Mouse (Mus musculus): ENCODE results near the gene Rtf2. TPM values are rescaled to one million over a fixed set of nuclear protein-coding genes. Genes with fewer than 3 reads are reported as not detected.

The Rtf2 gene
- polyA plus RNA-seq, 1 experiment from 2014 or later, result 87.9 TPM

- ATAC-seq (ENCODE audit: low FRiP score, low read depth), result no peak
- Histone ChIP-seq H3K9me3 (no peaks in the 10 kb centered on the region), H3K4me3 (no peak overlapping the region), H3K27ac (replicated peaks) (no peak overlapping the region), H3K36me3 (no peaks in the 10 kb centered on the region), H3K27me3 (no peaks in the 10 kb centered on the region), H3K4me1 (no peaks in the 10 kb centered on the region), H3K4me2 (replicated peaks) (no peak overlapping the region), H3K9ac (replicated peaks) (no peak overlapping the region)
- 47% methylated on average over 3 of the region's 3 CpGs for WGBS
These were observed 58.5 kb downstream of the Rtf2 start for GRCm38 (mm10) chr2:172498823-172499222.

DNA sequence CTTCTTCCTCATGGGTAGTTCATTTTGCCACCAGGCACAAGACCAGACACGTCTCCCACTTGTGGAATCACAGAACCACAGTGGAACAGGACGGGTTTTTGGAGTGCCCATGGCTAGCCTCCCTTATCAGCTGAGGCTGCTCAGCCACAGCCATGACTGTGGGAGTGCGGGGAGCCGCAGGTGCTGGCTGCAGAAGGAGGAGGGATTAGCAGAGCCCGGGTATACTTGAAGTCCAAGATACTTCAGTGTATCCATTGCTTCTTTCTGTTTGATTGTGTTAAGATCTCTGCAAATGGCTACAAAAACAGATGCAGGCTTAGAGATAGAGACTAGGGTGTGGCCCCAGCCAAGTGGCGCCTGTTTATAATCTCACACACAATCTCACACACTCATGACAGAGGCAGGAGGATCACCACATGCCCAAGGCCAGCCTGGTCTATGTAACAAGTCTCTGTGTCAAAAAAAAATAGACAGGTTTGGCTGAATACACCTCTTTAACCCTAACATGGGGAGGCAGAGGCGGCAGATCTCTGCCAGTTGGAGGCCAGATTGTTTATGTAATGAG is 60.5 kb downstream of the Rtf2 start:
- H3K27me3 ChIP-seq, result no peaks in the 10 kb centered on the region
- 57% methylated on average over 7 of the region's 7 CpGs for WGBS

DNA sequence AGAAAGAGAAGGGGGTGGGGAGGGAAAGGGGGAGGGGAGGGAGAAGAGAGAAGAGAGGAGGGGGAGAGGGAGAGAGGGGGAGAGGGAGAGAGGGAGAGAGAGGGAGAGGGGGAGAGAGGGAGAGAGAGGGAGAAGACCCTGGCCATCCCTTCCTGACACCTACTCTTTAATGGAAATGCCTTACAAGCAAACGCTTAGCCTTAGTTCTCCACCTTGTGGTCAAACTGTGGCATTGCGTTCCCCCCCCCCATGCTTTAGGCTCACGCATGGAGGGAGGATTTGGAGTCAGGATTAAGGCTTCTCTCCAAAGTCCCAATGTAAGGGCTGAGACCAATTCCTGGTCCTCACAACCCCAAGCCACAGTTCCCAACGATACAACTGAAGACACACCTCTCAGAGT is 61.0 kb downstream of the Rtf2 start:
- peak; percentile 54; the same call in 1 of the 2 replicates for ATAC-seq (ENCODE audit: low FRiP score, low read depth)
- 0% methylated on average over 4 of the region's 4 CpGs for WGBS
- Histone ChIP-seq H3K9ac (replicated peaks) (no peak overlapping the region), H3K36me3 (no peaks in the 10 kb centered on the region), H3K27me3 (no peaks in the 10 kb centered on the region), H3K27ac (replicated peaks) (no peak overlapping the region), H3K4me3 (no peak overlapping the region), H3K9me3 (no peaks in the 10 kb centered on the region), H3K4me1 (no peaks in the 10 kb centered on the region), H3K4me2 (replicated peaks) (no peak overlapping the region)

More for the DNA sequence above, 60.5 kb downstream of the Rtf2 start:
- Histone ChIP-seq H3K9me3 (no peaks in the 10 kb centered on the region), H3K9ac (replicated peaks) (no peak overlapping the region), H3K27ac (replicated peaks) (no peak overlapping the region), H3K4me2 (replicated peaks) (no peak overlapping the region), H3K36me3 (no peaks in the 10 kb centered on the region), H3K4me3 (no peak overlapping the region), H3K4me1 (no peaks in the 10 kb centered on the region)
- no peak for ATAC-seq (ENCODE audit: low FRiP score, low read depth)

GRCm38 (mm10) chr2:172502168-172502567 is 61.8 kb downstream of the Rtf2 start:
- Histone ChIP-seq H3K36me3 (no peaks in the 10 kb centered on the region), H3K27me3 (no peaks in the 10 kb centered on the region), H3K4me1 (no peaks in the 10 kb centered on the region), H3K4me3 (no peak overlapping the region), H3K9me3 (no peaks in the 10 kb centered on the region), H3K9ac (replicated peaks) (no peak overlapping the region), H3K27ac (replicated peaks) (no peak overlapping the region), H3K4me2 (replicated peaks) (no peak overlapping the region)
- no peak for ATAC-seq (ENCODE audit: low FRiP score, low read depth)
- WGBS, result 79% methylated on average over 14 of the region's 14 CpGs

DNA sequence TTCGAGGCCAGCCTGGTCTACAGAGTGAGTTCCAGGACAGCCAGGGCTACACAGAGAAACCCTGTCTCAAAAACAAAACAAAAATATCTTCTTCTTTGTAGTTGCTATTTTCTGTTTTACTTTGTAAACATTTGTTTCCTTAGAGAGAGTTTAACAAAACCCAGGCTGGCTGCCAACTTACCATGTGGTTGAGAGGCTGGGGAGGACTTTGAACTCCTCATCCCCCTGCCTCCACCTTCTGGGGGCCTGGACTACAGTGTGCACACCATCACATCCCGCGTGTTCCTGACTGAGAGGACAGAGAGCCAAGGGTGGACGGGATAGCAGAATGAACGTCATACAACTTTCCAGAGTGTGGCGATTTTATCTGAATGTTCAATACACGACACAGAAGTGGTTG is 65.8 kb downstream of the Rtf2 start:
- Histone ChIP-seq H3K4me3 (no peak overlapping the region), H3K4me1 (no peaks in the 10 kb centered on the region), H3K27me3 (no peaks in the 10 kb centered on the region), H3K4me2 (replicated peaks) (no peak overlapping the region), H3K9ac (replicated peaks) (no peak overlapping the region), H3K9me3 (no peaks in the 10 kb centered on the region), H3K36me3 (no peaks in the 10 kb centered on the region), H3K27ac (replicated peaks) (no peak overlapping the region)
- no peak for ATAC-seq (ENCODE audit: low FRiP score, low read depth)
- WGBS, result 91% methylated on average over 7 of the region's 7 CpGs

DNA sequence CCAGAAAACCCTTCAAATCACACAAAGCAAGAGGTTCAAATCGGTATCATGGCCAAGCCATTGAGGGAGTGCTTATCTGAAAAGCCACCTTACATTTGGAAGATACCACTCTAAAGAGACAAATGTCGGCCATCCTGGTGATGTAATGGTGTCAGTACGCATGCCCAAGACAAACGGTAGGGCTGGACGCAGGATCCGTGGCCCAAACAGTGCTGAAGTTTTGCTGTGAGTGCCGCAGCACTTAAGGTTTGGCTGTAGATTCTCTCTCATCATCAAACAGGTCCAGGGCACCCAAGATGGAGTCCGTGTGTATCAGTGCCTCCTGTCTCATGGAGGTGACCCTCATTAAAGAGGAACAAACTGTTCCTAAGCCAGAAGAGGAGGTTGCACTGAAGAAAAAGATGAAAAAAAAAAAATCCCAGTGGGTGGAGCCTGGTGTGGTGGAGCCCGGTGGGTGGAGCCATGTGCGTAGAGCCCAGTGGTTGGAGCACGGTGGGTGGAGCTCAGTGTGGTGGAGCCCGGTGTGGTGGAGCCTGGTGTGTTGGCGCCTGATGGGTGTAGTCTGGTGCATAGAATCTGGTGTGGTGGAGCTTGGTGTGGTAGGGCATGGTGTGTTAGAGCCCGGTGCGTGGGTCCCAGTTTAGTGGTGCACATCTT is 69.8 kb downstream of the Rtf2 start:
- no peak for ATAC-seq (ENCODE audit: low FRiP score, low read depth)
- WGBS, result 88% methylated on average over 15 of the region's 15 CpGs
- Histone ChIP-seq H3K27ac (replicated peaks) (no peak overlapping the region), H3K4me2 (replicated peaks) (no peak overlapping the region), H3K4me3 (no peak overlapping the region), H3K27me3 (0 out of 2 replicates have a peak, but pooled peaks cover 13% of the 10 kb centered on the region), H3K4me1 (no peaks in the 10 kb centered on the region), H3K9ac (replicated peaks) (no peak overlapping the region), H3K9me3 (no peaks in the 10 kb centered on the region), H3K36me3 (no peaks in the 10 kb centered on the region)

DNA sequence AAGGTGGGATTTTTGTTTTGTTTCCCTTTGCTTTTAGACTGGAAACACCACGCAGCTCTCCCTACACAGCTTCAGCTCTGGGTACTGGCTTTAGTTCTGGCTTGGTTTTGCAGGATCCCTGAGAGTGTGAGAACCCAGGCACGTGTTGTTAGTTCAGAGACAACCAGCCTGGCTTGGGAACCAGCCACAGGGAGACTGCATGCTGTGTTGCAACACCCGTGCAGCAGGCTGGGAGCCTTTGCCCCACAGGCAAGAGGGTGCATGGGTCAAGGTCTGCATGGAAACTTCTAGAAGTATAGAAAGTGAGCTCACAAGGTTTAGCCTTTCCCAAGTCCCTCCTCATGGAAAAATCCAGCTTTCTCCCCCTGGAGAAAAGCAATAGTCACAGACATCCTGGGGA is 70.5 kb downstream of the Rtf2 start:
- Histone ChIP-seq H3K9ac (replicated peaks) (no peak overlapping the region), H3K4me3 (no peak overlapping the region), H3K4me1 (no peaks in the 10 kb centered on the region), H3K9me3 (no peaks in the 10 kb centered on the region), H3K36me3 (no peaks in the 10 kb centered on the region), H3K27ac (replicated peaks) (no peak overlapping the region), H3K4me2 (replicated peaks) (no peak overlapping the region), H3K27me3 (0 out of 2 replicates have a peak, but pooled peaks cover 17% of the 10 kb centered on the region)
- ATAC-seq (ENCODE audit: low FRiP score, low read depth), result no peak
- 72% methylated on average over 3 of the region's 3 CpGs for WGBS

DNA sequence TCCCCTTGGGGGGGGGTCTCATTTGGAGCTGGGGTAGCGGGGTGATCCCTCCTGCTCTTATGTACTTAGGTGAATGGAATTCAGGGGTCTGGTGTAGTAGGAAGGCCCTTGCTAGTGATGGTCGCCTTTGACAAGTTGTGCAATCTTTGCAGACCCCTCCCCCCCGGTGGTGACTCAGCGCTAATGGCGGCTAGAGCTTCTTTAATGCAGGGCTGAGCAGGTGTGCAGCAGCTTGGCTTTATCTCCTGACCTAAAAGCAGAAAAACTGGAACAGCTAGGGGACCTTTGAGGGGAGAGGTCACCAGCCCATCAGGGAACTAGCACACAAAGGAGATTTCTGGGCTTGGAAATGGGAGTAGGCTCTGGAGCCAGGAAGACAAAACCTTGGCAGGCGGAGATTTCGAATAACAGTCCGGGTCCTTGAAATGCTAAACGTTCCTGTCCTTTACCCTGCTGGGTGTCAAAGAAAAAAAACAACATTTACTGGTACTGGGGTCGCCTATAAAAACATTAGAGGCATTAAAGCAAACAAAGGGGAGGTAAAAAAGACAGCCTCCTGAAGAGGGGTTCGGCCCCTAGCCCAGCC is 76.1 kb downstream of the Rtf2 start:
- H3K36me3 ChIP-seq, result no peaks in the 10 kb centered on the region
- H3K27ac ChIP-seq (replicated peaks), result no peak overlapping the region
- H3K27me3 ChIP-seq, result peaks cover 21% of the 10 kb centered on the region; the same call in 1 of the 2 replicates
- WGBS, result 27% methylated on average over 11 of the region's 11 CpGs
- H3K9me3 ChIP-seq, result no peaks in the 10 kb centered on the region
- H3K4me1 ChIP-seq, result 0 out of 2 replicates have a peak, but pooled peaks cover 2% of the 10 kb centered on the region
- ATAC-seq (ENCODE audit: low FRiP score, low read depth), result no peak
- H3K4me2 ChIP-seq (replicated peaks), result no peak overlapping the region
- H3K9ac ChIP-seq (replicated peaks), result no peak overlapping the region
- no peak overlapping the region for H3K4me3 ChIP-seq

Other genes with a start within 250 kb of the Rtf2 start
- gene Mc3r, start 192.1 kb upstream of the Rtf2 start, polyA plus RNA-seq (2016; fragmentation: Nextera tagmentation; extraction: Ambion mirVana), result not detected in 2 replicates
- gene Fam210b, start 95.0 kb upstream of the Rtf2 start, polyA plus RNA-seq (2016; fragmentation: Nextera tagmentation; extraction: Ambion mirVana), result 25.8 and 32.6 TPM in 2 replicates
- 101 and 111 TPM in 2 replicates for gene Aurka, start 70.0 kb upstream of the Rtf2 start, polyA plus RNA-seq (2016; fragmentation: Nextera tagmentation; extraction: Ambion mirVana)
- gene Cstf1, start 69.9 kb upstream of the Rtf2 start, polyA plus RNA-seq (2016; fragmentation: Nextera tagmentation; extraction: Ambion mirVana), result 38.8 and 45.0 TPM in 2 replicates
- 0.30 and 0.31 TPM in 2 replicates for gene Cass4, start 46.8 kb upstream of the Rtf2 start, polyA plus RNA-seq (2016; fragmentation: Nextera tagmentation; extraction: Ambion mirVana)
- 2.4 and 2.6 TPM in 2 replicates for gene Gcnt7, start 18.0 kb downstream of the Rtf2 start, polyA plus RNA-seq (2016; fragmentation: Nextera tagmentation; extraction: Ambion mirVana)
- 0.45 and 0.47 TPM in 2 replicates for gene Fam209, start 32.0 kb downstream of the Rtf2 start, polyA plus RNA-seq (2016; fragmentation: Nextera tagmentation; extraction: Ambion mirVana)
- 2.9 and 3.1 TPM in 2 replicates for gene Tfap2c, start 109.0 kb downstream of the Rtf2 start, polyA plus RNA-seq (2016; fragmentation: Nextera tagmentation; extraction: Ambion mirVana)